Mouse (Mus musculus) cortical plate, adult 2 months (tissue): ENCODE results near the gene Mylk3.

Source experiments
- CTCF ChIP-seq: fragments of 200-500 bp; IDR thresholded peaks from 2 replicates; pipeline ENCODE4 v1.5.1; 2011; ENCODE audit warnings: mild to moderate bottlenecking, control low read depth, low read length; ENCODE audit not compliant: insufficient read depth; ENCODE audit errors: extremely low read depth
- POLR2A ChIP-seq: fragments of 200-500 bp; IDR thresholded peaks from 2 replicates; pipeline ENCODE4 v1.6.1; 2011; ENCODE audit warnings: mild to moderate bottlenecking, low read length, control low read depth; ENCODE audit not compliant: insufficient read depth; ENCODE audit errors: extremely low read depth

DNA sequence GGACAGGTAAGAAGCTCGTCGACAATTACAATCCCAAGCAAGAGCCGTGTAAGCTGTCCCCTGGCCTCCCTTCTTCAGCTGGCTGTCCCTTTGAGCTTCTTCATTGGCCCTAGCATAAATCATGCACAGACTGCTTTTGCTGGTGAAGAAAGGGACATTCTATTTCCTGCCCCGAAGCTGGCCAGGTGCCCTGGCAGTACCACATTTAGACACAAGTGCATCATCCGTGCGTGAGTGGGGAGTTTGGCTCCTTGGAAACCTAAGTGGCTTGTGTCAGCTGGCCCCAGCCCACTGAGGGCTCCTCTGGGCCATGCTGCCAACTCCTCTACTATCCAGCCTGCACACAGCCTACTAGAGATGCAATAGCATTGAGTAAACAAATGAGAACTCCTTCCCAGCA is at the start of gene Mylk3:
- TF ChIP-seq CTCF (no peak), POLR2A (no peak)
